Mouse (Mus musculus) ES-Bruce4 (cell line): ENCODE measurements around the gene Tbc1d10b.

ENCODE experiments used
- CTCF ChIP-seq: IDR thresholded peaks from one replicate; pipeline ENCODE4 v1.8.1; 2011; ENCODE audit warnings: low read depth, low read length
- EP300 ChIP-seq: IDR thresholded peaks from 2 replicates; pipeline ENCODE4 v1.6.1; 2011; ENCODE audit warnings: low read depth, low read length; ENCODE audit not compliant: insufficient read depth
- POLR2A ChIP-seq: IDR thresholded peaks from one replicate; pipeline ENCODE4 v1.8.1; 2011; ENCODE audit warnings: low read length; ENCODE audit not compliant: insufficient read depth

- TF ChIP-seq EP300 = no peak
- no peak for TF ChIP-seq POLR2A
- TF ChIP-seq CTCF = no peak
Observed at GRCm38 (mm10) chr7:127224616-127225015, 16.3 kb upstream of the Tbc1d10b start.
